8 mouse cellular contexts compared by ENCODE assay signal in genomic region chr1:79857681-79858388, GRCm38 (mm10). TPM values are rescaled to one million over a fixed set of nuclear protein-coding genes. Genes with fewer than 3 reads are reported as not detected.
DNase-seq lines count a peak whose midpoint lies in the region; ATAC-seq and TF ChIP-seq lines count a peak whose summit lies in the region.

No protein-coding gene starts in this region.

- H3K4me1 ChIP-seq in bone marrow macrophage, adult 2 months (ENCODE audit: control insufficient read depth, insufficient read depth, low read length) = no peaks in the 10 kb centered on the region
- 0 out of 2 replicates have a peak, but pooled peaks cover 4% of the 10 kb centered on the region for H3K4me1 ChIP-seq in forebrain, embryonic 14.5 days (ENCODE audit: control insufficient read depth, insufficient read depth, low read length)
- peaks cover 32% of the 10 kb centered on the region for H3K4me1 ChIP-seq in limb, embryonic 15.5 days
- peaks cover 29% of the 10 kb centered on the region for H3K4me1 ChIP-seq in stomach, embryonic 14.5 days (ENCODE audit: control insufficient read depth, insufficient read depth, low read length)

- peak overlapping the region; percentile 93 for H3K4me2 ChIP-seq in forebrain, embryonic 14.5 days (ENCODE audit: low read length)
- peak overlapping the region; percentile 82 for H3K4me2 ChIP-seq in limb, embryonic 15.5 days
- peak overlapping the region; percentile 97 for H3K4me2 ChIP-seq in stomach, embryonic 14.5 days (replicated peaks; ENCODE audit: low read depth, low read length)

- no peaks in the 10 kb centered on the region for H3K9me3 ChIP-seq in forebrain, embryonic 14.5 days (replicated peaks; ENCODE audit: control insufficient read depth, low read length)
- H3K9me3 ChIP-seq in limb, embryonic 15.5 days = no peaks in the 10 kb centered on the region
- H3K9me3 ChIP-seq in stomach, embryonic 14.5 days (ENCODE audit: control insufficient read depth, low read depth, low read length) = no peaks in the 10 kb centered on the region

- H3K27ac ChIP-seq in layer of hippocampus, adult 2 months = peak overlapping the region; percentile 86
- H3K27ac ChIP-seq in bone marrow macrophage, adult 2 months (ENCODE audit: insufficient read depth, low read depth, low read length) = no peak overlapping the region
- H3K27ac ChIP-seq in forebrain, embryonic 14.5 days (ENCODE audit: low read depth, low read length) = no peak overlapping the region
- H3K27ac ChIP-seq in limb, embryonic 15.5 days = 0 out of 2 replicates have a peak overlapping the region, but pooled peaks have one; percentile 43
- H3K27ac ChIP-seq in stomach, embryonic 14.5 days (ENCODE audit: low read length) = no peak overlapping the region

- no peak for TF ChIP-seq POLR2A in bone marrow macrophage, adult 2 months (IDR thresholded peaks at IDR 0.05; ENCODE audit: borderline replicate concordance, low read depth, low read length)

- 2% methylated on average over 32 of the region's 32 CpGs for WGBS in forebrain, embryonic 14.5 days
- 1% methylated on average over 32 of the region's 32 CpGs for WGBS in limb, embryonic 15.5 days
- 3% methylated on average over 31 of the region's 32 CpGs for whole genome bisulfite sequencing in stomach, embryonic 14.5 days

- peak overlapping the region; percentile 86 for H3K4me3 ChIP-seq in layer of hippocampus, adult 2 months
- H3K4me3 ChIP-seq in bone marrow macrophage, adult 2 months (ENCODE audit: insufficient read depth, low read length) = peak overlapping the region; percentile 46
- peak overlapping the region; percentile 64 for H3K4me3 ChIP-seq in forebrain, embryonic 14.5 days (ENCODE audit: low read depth, low read length)
- peak overlapping the region; percentile 57 for H3K4me3 ChIP-seq in limb, embryonic 15.5 days
- H3K4me3 ChIP-seq in stomach, embryonic 14.5 days (ENCODE audit: low read depth, low read length) = peak overlapping the region; percentile 77

- peaks cover 26% of the 10 kb centered on the region for H3K27me3 ChIP-seq in forebrain, embryonic 14.5 days (replicated peaks; ENCODE audit: control insufficient read depth, insufficient read depth, low read length)
- H3K27me3 ChIP-seq in limb, embryonic 15.5 days = no peaks in the 10 kb centered on the region
- no peaks in the 10 kb centered on the region for H3K27me3 ChIP-seq in stomach, embryonic 14.5 days (ENCODE audit: control insufficient read depth, insufficient read depth, low read length)

- H3K36me3 ChIP-seq in forebrain, embryonic 14.5 days (ENCODE audit: control insufficient read depth, insufficient read depth, low read length) = no peaks in the 10 kb centered on the region
- H3K36me3 ChIP-seq in limb, embryonic 15.5 days = no peaks in the 10 kb centered on the region
- no peaks in the 10 kb centered on the region for H3K36me3 ChIP-seq in stomach, embryonic 14.5 days (ENCODE audit: control insufficient read depth, insufficient read depth, low read length)

- no peak for TF ChIP-seq CTCF in layer of hippocampus, adult 2 months (conservative IDR thresholded peaks at IDR 0.05)
- no peak for TF ChIP-seq CTCF in bone marrow macrophage, adult 2 months (IDR thresholded peaks at IDR 0.05; ENCODE audit: low read depth, low read length)

- peak overlapping the region; percentile 75 for H3K9ac ChIP-seq in forebrain, embryonic 14.5 days (ENCODE audit: low read length)
- H3K9ac ChIP-seq in limb, embryonic 15.5 days = peak overlapping the region; percentile 48
- peak overlapping the region; percentile 60 for H3K9ac ChIP-seq in stomach, embryonic 14.5 days (replicated peaks; ENCODE audit: low read depth, low read length)

- ATAC-seq in forebrain, embryonic 14.5 days = peak; percentile 45
- no peak for ATAC-seq in limb, embryonic 15.5 days (ENCODE audit: insufficient number of reproducible peaks, low FRiP score, low TSS enrichment, low read depth)
- ATAC-seq in stomach, embryonic 14.5 days (ENCODE audit: insufficient number of reproducible peaks, insufficient read depth, low FRiP score, low read depth) = no peak; the same call in 1 of the 2 replicates

- no peak for DNase-seq in layer of hippocampus, adult 2 months (ENCODE audit: low spot score in 2 of 2)
- no peak for DNase-seq in layer of hippocampus, adult 8-10 months (ENCODE audit: low spot score in 2 of 2)
- DNase-seq in forebrain, embryonic 14.5 days (ENCODE audit: low spot score) = no peak
- no peak for DNase-seq in cerebellum, adult 9-10 months
- DNase-seq in layer of hippocampus, adult 9-10 months (ENCODE audit: low spot score) = no peak

RNA-seq across cellular contexts. Expression of gene Serpine2, which starts 3.1 kb away (rescaled TPM):
- 100 to 1,000 TPM; 130 to 131 TPM for total RNA-seq in layer of hippocampus, adult 2 months (2021)
- total RNA-seq in layer of hippocampus, adult 8-10 months (2022) = 100 to 1,000 TPM; 130 to 196 (median 160) TPM
- polyA plus RNA-seq in bone marrow macrophage, adult 2 months (2012; ENCODE audit: insufficient read depth, insufficient read length, missing spikeins) = 1.4 and 1.5 TPM in 2 replicates
- 61.2 and 80.9 TPM in 2 replicates for polyA plus RNA-seq in forebrain, embryonic 14.5 days (2014; fragmentation: Nextera tagmentation; extraction: Ambion mirVana)
- polyA plus RNA-seq in limb, embryonic 15.5 days (2015; fragmentation: Nextera tagmentation; extraction: Ambion mirVana) = 142 and 179 TPM in 2 replicates
- polyA plus RNA-seq in stomach, embryonic 14.5 days (2014; fragmentation: Nextera tagmentation; extraction: Ambion mirVana) = 127 and 131 TPM in 2 replicates

Comparison
In these comparisons a context has a peak if more than half of its experiments do, and no peak if none do; other contexts are left out.
1. H3K27ac ChIP-seq: peak in layer of hippocampus, adult 2 months (single experiment) and limb, embryonic 15.5 days (single experiment); none in bone marrow macrophage, adult 2 months (single experiment), forebrain, embryonic 14.5 days (single experiment) and stomach, embryonic 14.5 days (single experiment).
2. RNA of gene Serpine2, which starts 3.1 kb away (polyA plus RNA-seq): 142 to 179 TPM in limb, embryonic 15.5 days, 127 to 131 TPM in stomach, embryonic 14.5 days and 61.2 to 80.9 TPM in forebrain, embryonic 14.5 days; 1.4 to 1.5 TPM in bone marrow macrophage, adult 2 months; every median in the first group is over 10 times any median in the second.
3. Peak in every context shown above with its lines, with median percentiles within 50 percentile points of each other: H3K4me3 ChIP-seq, H3K4me2 ChIP-seq and H3K9ac ChIP-seq.